Mouse (Mus musculus) macrophage (primary cell): ENCODE measurements at regions not wholly inside any gene's neighbourhood (a gene's known extent, or its start where the extent isn't known, plus 50 kb on each side); places are given as distances from the start of the nearest gene placed in this dataset.

Experiments
- H3K27ac ChIP-seq: fragments of 350-480 bp; formaldehyde crosslinking; 2 replicates; pipeline ENCODE4 v1.9.0; 2021
- H3K36me3 ChIP-seq: fragments of 350-480 bp; formaldehyde crosslinking; 2 replicates; pipeline ENCODE4 v1.9.0; 2021; ENCODE audit errors: inconsistent target
- H3K4me3 ChIP-seq: fragments of 350-480 bp; formaldehyde crosslinking; 2 replicates; pipeline ENCODE4 v1.9.0; 2021; ENCODE audit errors: inconsistent target
- H3K79me2 ChIP-seq: fragments of 350-480 bp; formaldehyde crosslinking; 2 replicates; pipeline ENCODE4 v1.9.0; 2021; ENCODE audit errors: inconsistent target
- whole genome bisulfite sequencing: methylation state at CpG from one replicate; pipeline ENCODE4 v1.1.7; 2026; ENCODE audit warnings: inconsistent platforms; ENCODE audit not compliant: missing documents; 5-methylcytosine and 5-hydroxymethylcytosine counted together

DNA sequence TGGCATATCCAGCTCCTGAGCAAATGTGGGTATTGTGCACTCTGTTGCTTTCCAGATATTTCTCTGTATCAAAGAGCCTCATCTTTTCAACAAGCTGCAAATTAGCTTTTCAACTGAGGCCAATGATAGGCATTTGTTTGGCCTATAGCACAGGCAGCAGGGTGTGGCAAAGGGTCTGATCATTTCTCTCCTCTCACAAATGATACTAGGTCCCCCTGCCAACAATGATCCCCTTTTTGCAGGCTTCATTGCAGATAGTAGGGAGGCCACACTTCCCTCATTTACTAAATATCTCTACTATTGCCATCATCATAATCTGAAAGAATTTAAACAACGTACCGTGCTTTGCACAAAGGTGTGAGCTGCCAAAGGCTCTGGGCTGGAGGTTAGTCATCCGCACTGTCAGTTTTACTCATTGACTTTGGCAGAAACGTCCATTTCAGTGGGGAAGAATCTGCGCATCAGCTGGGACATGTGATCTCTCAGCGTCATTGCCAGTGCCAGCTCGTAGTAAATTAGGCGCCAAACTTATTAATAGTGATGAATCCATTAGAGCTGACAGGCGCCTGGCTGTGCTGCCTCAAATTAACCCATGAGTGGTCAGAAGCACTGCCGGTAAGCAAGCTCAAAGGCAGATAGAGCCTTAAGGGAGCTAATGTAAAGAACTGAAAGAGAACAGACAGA is 147.4 kb upstream of the Foxq1 start:
- H3K79me2 ChIP-seq: no peaks in the 10 kb centered on the region
- no peaks in the 10 kb centered on the region for H3K36me3 ChIP-seq
- no peak overlapping the region for H3K27ac ChIP-seq
- WGBS: 83% methylated on average over 10 of the region's 10 CpGs
- H3K4me3 ChIP-seq: no peak overlapping the region

DNA sequence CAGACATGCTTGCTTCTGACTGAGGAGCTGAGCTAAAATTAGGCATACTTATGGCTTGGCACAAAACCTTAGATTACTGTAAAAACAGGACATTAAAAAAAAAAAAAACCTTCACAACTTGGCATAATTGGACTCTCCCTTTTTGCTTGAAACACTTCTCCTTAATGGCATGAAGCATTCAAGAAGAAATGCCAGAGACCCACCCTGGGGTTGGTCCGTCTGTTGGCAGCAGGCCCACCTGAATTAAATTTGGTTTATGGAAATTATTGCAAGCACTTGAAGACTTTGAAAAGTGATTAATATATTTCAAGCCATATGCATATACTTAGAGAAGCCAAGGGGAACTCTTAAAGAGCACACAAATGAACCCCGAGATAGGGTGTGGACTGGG is 146.8 kb upstream of the Foxq1 start:
- no peak overlapping the region for H3K4me3 ChIP-seq
- WGBS: 83% methylated on average over 2 of the region's 2 CpGs
- H3K79me2 ChIP-seq: no peaks in the 10 kb centered on the region
- H3K27ac ChIP-seq: no peak overlapping the region
- no peaks in the 10 kb centered on the region for H3K36me3 ChIP-seq

DNA sequence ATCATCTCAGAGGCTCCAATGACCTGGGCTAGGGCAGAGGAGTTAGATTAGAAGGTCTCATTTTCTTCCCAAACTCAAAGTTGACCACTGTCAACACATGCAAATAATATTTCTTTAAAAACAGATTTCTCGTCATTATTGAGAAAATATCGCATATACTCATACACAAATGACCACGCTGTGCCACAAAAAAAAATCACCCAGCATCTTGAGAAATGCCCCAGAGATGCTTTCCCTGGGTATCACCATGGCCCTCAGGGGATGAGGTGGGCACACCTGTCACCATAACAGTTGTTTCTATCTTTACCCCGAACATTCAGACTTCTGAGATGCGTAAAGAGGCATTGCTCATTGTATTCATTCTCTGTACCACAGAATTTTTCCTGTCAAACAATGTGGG is 134.4 kb upstream of the Foxq1 start:
- 91% methylated on average over 5 of the region's 5 CpGs for WGBS
- no peaks in the 10 kb centered on the region for H3K36me3 ChIP-seq
- H3K27ac ChIP-seq: no peak overlapping the region
- no peaks in the 10 kb centered on the region for H3K79me2 ChIP-seq
- H3K4me3 ChIP-seq: no peak overlapping the region

DNA sequence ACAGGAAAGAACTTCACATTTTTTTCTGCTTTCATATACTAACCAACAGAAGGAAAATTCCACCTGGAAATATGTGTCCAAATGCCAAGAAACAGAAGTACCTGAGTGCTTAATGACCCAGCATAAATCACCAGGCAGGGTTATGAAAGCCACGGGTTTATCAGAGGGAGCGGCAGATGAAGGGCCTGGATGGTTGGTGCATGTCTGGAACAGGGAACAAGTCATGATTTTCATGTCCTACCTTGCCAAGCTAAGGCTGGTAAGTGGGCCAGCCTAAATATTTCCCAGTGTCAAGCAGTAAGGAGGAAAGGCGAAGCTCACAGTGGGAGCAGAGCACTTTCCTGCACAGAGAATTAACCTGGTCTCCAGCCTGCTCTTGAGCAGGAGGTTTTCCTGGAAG is 132.3 kb upstream of the Foxq1 start:
- no peak overlapping the region for H3K27ac ChIP-seq
- no peaks in the 10 kb centered on the region for H3K36me3 ChIP-seq
- 85% methylated on average over 3 of the region's 3 CpGs for WGBS
- no peaks in the 10 kb centered on the region for H3K79me2 ChIP-seq
- no peak overlapping the region for H3K4me3 ChIP-seq

DNA sequence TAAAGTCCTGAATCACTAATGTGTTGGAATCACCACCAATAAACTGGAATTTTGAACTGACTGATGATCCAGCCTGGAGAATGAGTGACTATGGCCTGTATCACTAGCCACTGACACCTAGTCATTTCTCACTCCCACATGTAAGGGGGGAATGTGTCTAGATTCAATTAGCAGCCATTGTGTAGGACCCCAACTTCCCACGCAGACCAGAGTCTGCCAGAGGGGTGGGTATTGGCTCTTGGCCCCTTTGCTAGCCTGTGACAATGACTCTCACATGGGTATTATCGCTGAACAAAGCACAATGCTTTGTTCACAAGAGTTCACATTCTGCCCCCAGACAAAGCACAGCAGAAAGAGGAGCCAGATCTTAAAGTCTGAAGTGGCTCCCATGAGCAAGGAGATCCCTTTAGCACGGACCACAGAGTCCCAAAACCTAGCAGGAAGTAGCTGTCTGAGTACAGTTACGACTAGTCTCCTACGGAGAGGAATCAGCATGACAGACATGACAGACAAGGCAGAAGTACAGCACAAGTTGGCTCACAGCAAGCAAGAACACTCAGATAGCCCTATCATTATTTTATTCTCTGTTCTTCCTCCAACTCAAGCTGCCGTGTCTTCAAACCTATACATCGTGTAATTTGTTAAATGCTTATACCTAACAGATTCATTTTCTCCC is 130.0 kb upstream of the Foxq1 start:
- no peak overlapping the region for H3K27ac ChIP-seq
- no peaks in the 10 kb centered on the region for H3K36me3 ChIP-seq
- no peak overlapping the region for H3K4me3 ChIP-seq
- H3K79me2 ChIP-seq: no peaks in the 10 kb centered on the region
- 53% methylated on average over 7 of the region's 7 CpGs for WGBS

DNA sequence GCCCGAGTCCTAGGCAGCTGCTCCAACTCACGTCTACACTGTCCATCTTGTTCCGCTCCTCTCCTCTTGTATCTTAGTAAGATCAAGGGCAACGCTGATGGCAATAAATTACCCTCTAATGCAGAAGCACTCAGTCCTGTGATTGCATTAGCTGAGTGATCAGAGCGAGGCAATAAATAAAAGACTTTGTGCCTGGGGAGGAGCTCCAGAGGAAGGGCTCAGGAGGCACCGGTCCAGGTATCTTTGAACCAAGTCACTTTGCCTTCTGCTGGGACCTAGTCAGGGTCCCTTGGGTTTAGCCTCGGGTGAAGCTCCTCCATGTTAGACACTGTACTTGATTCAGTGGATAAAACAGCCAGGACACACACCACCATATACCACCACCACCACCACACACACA is 119.5 kb upstream of the Foxq1 start:
- Histone ChIP-seq H3K36me3 (no peaks in the 10 kb centered on the region), H3K79me2 (no peaks in the 10 kb centered on the region), H3K4me3 (no peak overlapping the region), H3K27ac (no peak overlapping the region)
- 82% methylated on average over 7 of the region's 7 CpGs for WGBS

DNA sequence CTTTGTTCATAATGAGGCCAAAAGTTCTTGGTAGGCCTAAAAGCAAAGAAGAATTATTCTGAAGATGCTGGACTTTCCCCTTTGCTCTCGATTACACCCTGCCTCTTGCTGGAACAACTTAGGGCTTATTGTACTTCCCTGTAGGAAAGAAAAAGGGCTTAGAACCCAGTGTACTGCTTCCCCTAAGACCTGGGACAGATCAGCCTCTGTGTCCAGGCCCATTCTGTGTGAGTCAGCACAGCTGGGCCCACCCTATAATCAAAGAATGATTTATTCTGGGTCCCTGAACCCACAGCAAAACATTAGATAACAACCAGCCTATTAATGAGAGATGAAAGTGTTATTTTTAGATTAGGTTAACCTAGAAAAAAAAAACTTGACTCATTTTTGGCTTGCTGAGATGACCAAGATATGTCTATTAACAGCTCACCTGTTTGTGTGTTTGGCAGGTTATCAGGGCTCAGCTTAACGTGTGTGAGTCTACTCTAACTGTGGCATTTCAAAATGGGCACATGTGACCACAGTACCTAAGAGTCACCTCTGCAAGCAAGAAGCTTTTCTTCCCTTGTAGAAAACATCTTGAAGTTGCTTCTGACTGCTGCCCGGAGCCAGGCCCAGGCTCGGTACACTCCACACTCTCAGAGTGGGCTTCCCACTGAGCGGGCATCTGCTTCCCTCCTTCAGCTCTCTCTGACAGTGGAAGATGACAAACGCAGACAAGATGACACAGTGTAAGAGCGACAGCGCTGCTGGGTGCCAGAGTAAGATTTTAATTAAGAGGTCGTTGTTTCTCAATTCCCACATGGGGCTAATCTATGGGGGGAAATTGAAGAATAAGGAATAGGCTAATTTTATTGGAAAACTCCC is 115.9 kb upstream of the Foxq1 start:
- H3K27ac ChIP-seq: no peak overlapping the region
- H3K79me2 ChIP-seq: no peaks in the 10 kb centered on the region
- no peak overlapping the region for H3K4me3 ChIP-seq
- WGBS: 90% methylated on average over 9 of the region's 9 CpGs
- H3K36me3 ChIP-seq: no peaks in the 10 kb centered on the region

DNA sequence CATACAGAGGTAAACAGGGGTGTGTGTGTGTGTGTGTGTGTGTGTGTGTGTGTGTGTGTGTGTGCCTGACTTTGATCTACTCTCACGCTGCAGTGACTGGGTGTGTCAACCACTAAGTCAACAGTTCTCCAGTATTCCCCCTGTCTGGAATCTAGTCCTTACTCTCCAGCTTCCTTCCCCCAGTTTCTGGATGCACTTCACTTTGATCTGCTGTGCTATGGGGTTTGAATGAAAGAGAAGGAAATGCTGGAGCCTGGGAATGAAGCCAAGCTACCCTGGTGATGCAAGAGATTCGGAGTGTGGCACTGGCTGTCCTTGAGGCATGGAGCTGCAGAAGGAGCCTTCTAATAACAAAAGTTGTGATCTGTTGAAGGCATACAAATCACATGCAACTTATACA is 97.1 kb upstream of the Foxq1 start:
- H3K79me2 ChIP-seq: no peaks in the 10 kb centered on the region
- no peaks in the 10 kb centered on the region for H3K36me3 ChIP-seq
- H3K4me3 ChIP-seq: no peak overlapping the region
- WGBS: 83% methylated on average over 2 of the region's 2 CpGs
- H3K27ac ChIP-seq: no peak overlapping the region

- H3K36me3 ChIP-seq: no peaks in the 10 kb centered on the region
- H3K4me3 ChIP-seq: no peak overlapping the region
- H3K79me2 ChIP-seq: no peaks in the 10 kb centered on the region
- H3K27ac ChIP-seq: no peak overlapping the region
- 82% methylated on average over 8 of the region's 8 CpGs for WGBS
Observed at GRCm38 (mm10) chr13:31465141-31465540, 90.8 kb upstream of the Foxq1 start.

GRCm38 (mm10) chr13:31465711-31466110 is 90.2 kb upstream of the Foxq1 start:
- H3K36me3 ChIP-seq: no peaks in the 10 kb centered on the region
- no peak overlapping the region for H3K4me3 ChIP-seq
- H3K79me2 ChIP-seq: no peaks in the 10 kb centered on the region
- H3K27ac ChIP-seq: no peak overlapping the region
- 81% methylated on average over 4 of the region's 4 CpGs for WGBS

DNA sequence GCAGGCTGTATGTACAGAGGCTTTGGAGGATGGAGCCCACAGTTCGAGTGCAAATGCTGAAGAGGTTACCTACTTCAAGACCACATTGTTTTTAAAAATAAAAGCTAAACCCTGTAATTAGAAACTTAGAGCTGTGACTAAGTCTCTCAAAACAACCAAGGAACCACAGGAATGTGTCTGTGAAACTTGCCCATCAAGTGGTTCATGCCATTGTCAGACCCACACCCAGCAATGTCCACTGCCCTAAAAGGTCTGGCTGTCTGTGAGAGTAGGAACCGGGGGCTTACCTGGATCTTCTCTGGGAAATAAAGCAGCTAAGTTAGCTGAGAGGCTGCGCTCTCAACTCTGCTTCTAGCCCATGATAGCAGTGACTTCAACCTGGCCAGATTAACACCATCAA is 87.8 kb upstream of the Foxq1 start:
- Histone ChIP-seq H3K27ac (no peak overlapping the region), H3K79me2 (no peaks in the 10 kb centered on the region), H3K4me3 (no peak overlapping the region), H3K36me3 (no peaks in the 10 kb centered on the region)
- WGBS: 88% methylated on average over 3 of the region's 3 CpGs

DNA sequence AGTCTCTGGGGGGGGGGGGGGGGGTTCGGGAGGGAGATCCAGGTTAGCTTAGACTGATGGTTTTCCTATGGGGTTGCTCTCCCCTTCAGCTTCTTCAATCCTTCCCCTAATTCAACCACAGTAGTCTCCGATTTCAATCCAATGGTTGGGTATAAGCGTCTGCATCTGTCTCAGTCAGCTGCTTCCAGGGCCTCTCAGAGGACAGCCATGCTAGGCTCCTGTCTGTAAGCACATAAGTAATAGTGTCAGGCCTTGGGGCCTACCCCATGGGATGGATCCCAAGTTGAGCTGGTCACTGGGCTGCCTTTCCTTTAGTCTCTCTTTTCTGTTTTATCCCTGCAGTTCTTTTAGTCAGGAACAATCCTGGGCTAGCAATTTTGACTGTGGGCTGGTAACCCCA is 87.0 kb upstream of the Foxq1 start:
- H3K79me2 ChIP-seq: no peaks in the 10 kb centered on the region
- WGBS: 85% methylated on average over 2 of the region's 3 CpGs
- no peak overlapping the region for H3K27ac ChIP-seq
- H3K4me3 ChIP-seq: no peak overlapping the region
- H3K36me3 ChIP-seq: no peaks in the 10 kb centered on the region

- no peak overlapping the region for H3K27ac ChIP-seq
- 91% methylated on average over 5 of the region's 5 CpGs for WGBS
- no peaks in the 10 kb centered on the region for H3K36me3 ChIP-seq
- H3K4me3 ChIP-seq: no peak overlapping the region
- no peaks in the 10 kb centered on the region for H3K79me2 ChIP-seq
Observed at GRCm38 (mm10) chr13:31472366-31472765, 83.6 kb upstream of the Foxq1 start.

- H3K4me3 ChIP-seq: no peak overlapping the region
- no peaks in the 10 kb centered on the region for H3K36me3 ChIP-seq
- 88% methylated on average over 4 of the region's 4 CpGs for WGBS
- no peaks in the 10 kb centered on the region for H3K79me2 ChIP-seq
- no peak overlapping the region for H3K27ac ChIP-seq
Observed at GRCm38 (mm10) chr13:31472804-31473203, 83.1 kb upstream of the Foxq1 start.

GRCm38 (mm10) chr13:31473275-31473674 is 82.7 kb upstream of the Foxq1 start:
- Histone ChIP-seq H3K27ac (no peak overlapping the region), H3K79me2 (no peaks in the 10 kb centered on the region), H3K4me3 (no peak overlapping the region), H3K36me3 (no peaks in the 10 kb centered on the region)
- 44% methylated on average over 1 of the region's 1 CpGs for WGBS
